Mouse (Mus musculus) spleen, postnatal 0 days (tissue): Measurements from ENCODE around the gene Kcnc2. TPM values are rescaled to one million over a fixed set of nuclear protein-coding genes. Genes with fewer than 3 reads are reported as not detected.

Source experiments
- polyA plus RNA-seq: library from polyadenylated mRNA; unstranded; fragments of >200 nt; fragmentation: Nextera tagmentation; extraction: Ambion mirVana; gene quantifications from 2 replicates; pipeline ENCODE4 v1.2.1, GENCODE M21; 2015

Gene Kcnc2
- not detected in 2 replicates for polyA plus RNA-seq

DNA sequence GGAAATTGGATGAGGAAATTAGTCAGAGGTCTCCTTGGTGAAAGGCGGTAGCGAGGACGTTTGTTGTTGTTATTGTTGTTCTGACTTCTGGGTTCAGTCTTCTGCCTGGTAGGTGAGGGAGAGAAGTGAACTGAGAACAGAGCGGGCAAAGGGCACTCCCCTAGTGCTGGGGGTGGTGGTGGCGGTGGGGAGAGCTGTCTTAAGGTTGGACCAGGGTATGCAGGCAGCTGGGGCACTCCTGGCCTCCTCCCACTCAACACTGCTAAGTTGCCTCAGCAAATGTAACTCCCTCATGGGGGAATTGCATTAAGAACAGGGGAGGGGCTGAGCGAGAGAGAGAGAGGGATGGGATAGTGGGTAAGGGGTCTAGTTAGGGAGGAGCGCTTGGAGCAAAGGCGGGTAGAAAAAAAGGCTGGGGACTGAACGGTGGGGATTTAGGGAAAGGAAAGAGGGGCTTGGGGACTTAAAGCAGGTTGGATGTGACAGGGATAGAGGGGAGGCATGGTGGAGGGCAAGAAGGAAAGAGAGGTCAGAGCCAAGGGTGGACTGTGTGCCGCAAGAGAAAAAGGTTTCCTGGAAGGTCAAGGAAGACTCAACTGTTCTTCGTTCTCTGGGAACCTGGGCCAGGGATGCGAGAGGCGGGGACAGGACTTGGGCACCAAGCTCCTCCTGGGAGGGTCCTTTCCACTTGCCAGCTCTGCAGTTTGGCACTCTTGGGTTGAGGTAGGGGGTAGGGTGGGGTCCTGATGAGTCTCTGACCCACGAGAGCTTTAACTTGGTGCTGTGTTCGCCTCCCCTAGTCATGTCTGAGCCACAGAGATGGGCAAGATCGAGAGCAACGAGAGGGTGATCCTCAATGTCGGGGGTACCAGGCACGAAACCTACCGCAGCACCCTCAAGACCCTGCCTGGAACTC lies at the start of gene Kcnc2:
Gene Kcnc2, plus strand, starts transcription at position 235 of the 916 bp plus-strand sequence.

Other genes starting within 250 kb of the Kcnc2 start
- not detected in 2 replicates for gene Glipr1l1, start 210.9 kb upstream of the Kcnc2 start, polyA plus RNA-seq
- gene Glipr1l2, start 187.8 kb upstream of the Kcnc2 start, polyA plus RNA-seq = not detected in 2 replicates
- gene Glipr1l3, start 110.8 kb upstream of the Kcnc2 start, polyA plus RNA-seq = not detected in 2 replicates
- not detected in 2 replicates for gene Caps2, start 107.5 kb upstream of the Kcnc2 start, polyA plus RNA-seq